Mouse (Mus musculus) kidney, adult 2 months (tissue): ENCODE data around the gene Cpt1a.

Experiments used
- CTCF ChIP-seq: fragments of 200-500 bp; conservative IDR thresholded peaks from 2 replicates; pipeline ENCODE4 v1.5.1; 2011; ENCODE audit warnings: low read depth, mild to moderate bottlenecking, control low read depth, low read length, moderate library complexity, mixed read lengths; ENCODE audit not compliant: insufficient read depth, insufficient read length
- POLR2A ChIP-seq: fragments of 200-500 bp; IDR thresholded peaks from one replicate; pipeline ENCODE4 v1.6.1; 2011; ENCODE audit warnings: low read depth, low read length, control low read depth

DNA sequence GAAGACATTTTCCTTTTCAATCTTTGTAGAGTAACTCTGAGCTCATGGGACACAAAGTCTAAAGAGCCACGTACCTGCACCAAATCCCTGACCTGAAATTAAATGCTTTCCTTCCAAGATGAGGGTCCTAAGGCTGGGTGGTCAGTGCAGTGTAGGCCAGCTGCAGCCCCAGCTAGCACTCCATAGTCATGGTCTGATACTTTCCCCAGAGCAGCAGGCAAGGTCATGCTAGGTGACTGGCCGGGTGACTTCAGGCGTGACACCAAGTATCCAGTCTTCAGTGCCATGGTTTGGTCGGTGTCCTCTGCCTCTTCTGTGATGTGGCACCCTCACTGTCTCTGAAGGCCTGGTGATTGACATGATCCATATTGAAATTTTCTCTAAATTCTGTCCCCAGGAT lies 77.9 kb downstream of the Cpt1a start:
- TF ChIP-seq CTCF (no peak), POLR2A (no peak)
